Mouse (Mus musculus) limb, embryonic 13.5 days (tissue): ENCODE data around the gene Kcnq2. TPM values are rescaled to one million over a fixed set of nuclear protein-coding genes. Genes with fewer than 3 reads are reported as not detected.

Source experiments
- ATAC-seq: fragments of 200-750 bp; cut with Nextera tagmentation; 2 replicates; pipeline ENCODE4 v1.8.0; 2017; ENCODE audit warnings: low read depth, moderate number of reproducible peaks, moderate TSS enrichment; ENCODE audit not compliant: low FRiP score
- H3K27ac ChIP-seq: fragments of 300-500 bp; sonication (generic); 2 replicates; pipeline ENCODE4 v1.5.1; 2015; ENCODE audit warnings: inconsistent platforms, mild to moderate bottlenecking, moderate library complexity
- H3K27me3 ChIP-seq: fragments of 300-500 bp; sonication (generic); 2 replicates; pipeline ENCODE4 v1.6.1; 2015; ENCODE audit warnings: mild to moderate bottlenecking, inconsistent platforms
- H3K36me3 ChIP-seq: fragments of 300-500 bp; sonication (generic); 2 replicates; pipeline ENCODE4 v1.6.1; 2015; ENCODE audit warnings: inconsistent platforms, mild to moderate bottlenecking, moderate library complexity
- H3K4me1 ChIP-seq: fragments of 300-500 bp; sonication (generic); 2 replicates; pipeline ENCODE4 v1.6.1; 2015; ENCODE audit warnings: inconsistent platforms
- H3K4me2 ChIP-seq: fragments of 300-500 bp; sonication (generic); replicated peaks from 2 replicates; pipeline ENCODE4 v1.6.1; 2015; ENCODE audit warnings: inconsistent platforms, mild to moderate bottlenecking, moderate library complexity
- H3K4me3 ChIP-seq: fragments of 300-500 bp; sonication (generic); 2 replicates; pipeline ENCODE4 v1.5.1; 2015; ENCODE audit warnings: moderate library complexity, mild to moderate bottlenecking, inconsistent platforms
- H3K9ac ChIP-seq: fragments of 300-500 bp; sonication (generic); 2 replicates; pipeline ENCODE4 v1.6.1; 2015; ENCODE audit warnings: mild to moderate bottlenecking, inconsistent platforms
- H3K9me3 ChIP-seq: fragments of 300-500 bp; sonication (generic); 2 replicates; pipeline ENCODE4 v1.6.1; 2016; ENCODE audit warnings: inconsistent platforms
- WGBS: fragments of 180-500 bp; shearing (Covaris S2); methylation state at CpG from one replicate; pipeline ENCODE4 v1.1.7; 2015; 5-methylcytosine and 5-hydroxymethylcytosine counted together
- polyA plus RNA-seq: library from polyadenylated mRNA; unstranded; fragments of >200 nt; fragmentation: Nextera tagmentation; extraction: Ambion mirVana; gene quantifications from 2 replicates; pipeline ENCODE4 v1.2.1, GENCODE M21; 2015

Kcnq2 gene
- polyA plus RNA-seq, 1 experiment from 2014 or later = 0.34 TPM

DNA sequence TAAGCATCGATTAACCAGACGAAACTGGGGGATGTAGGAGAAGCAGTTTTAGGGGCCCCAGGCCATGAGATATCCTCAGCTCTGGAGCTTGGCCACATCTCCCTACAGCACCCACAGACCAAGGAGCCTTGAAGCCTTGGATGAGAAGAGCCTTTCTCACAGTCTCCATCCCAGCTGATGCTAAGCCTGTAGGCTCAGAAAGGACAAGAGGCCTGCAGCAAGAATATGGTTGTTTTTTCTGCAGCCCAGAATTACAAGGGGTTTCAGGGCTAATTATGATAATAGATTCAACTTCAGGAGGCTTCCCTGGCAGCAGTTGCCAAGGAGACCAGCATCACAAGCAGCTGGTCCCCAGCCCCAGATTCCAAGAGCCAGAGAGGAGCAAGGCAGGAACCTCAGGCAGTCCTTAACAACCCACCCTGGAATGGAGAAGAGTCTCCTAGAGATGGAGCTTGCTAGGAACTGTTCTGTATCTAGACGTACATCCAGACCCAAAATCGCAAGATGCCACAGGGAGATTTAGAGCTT, 14.1 kb downstream of the Kcnq2 start:
- Histone ChIP-seq H3K4me2 (no peak overlapping the region), H3K27me3 (peaks cover 21% of the 10 kb centered on the region), H3K27ac (no peak overlapping the region), H3K4me3 (no peak overlapping the region), H3K4me1 (no peaks in the 10 kb centered on the region), H3K9ac (no peak overlapping the region), H3K36me3 (no peaks in the 10 kb centered on the region), H3K9me3 (no peaks in the 10 kb centered on the region)
- ATAC-seq = no peak
- WGBS = 88% methylated on average over 4 of the region's 4 CpGs

DNA sequence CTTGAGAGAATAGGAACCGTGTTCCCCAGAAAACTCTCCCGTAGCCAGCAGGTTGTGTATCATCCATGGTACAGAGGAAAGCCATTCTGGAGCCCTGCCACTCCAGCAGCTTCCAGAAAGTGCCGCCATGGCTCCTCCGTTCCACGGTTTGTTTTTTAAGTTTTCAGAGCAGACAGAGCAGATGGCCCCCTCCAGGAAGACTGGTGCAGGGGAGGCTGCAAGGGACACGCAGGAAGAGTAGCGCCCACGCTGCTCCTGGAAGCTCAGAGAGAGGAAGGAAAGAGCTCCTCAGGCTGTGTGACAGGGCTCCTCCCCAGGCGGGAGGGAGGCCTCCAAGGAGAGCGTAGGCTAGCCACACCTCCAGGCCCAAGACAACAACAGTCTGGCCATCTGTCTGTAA, 15.1 kb downstream of the Kcnq2 start:
- WGBS = 22% methylated on average over 10 of the region's 10 CpGs
- H3K36me3 ChIP-seq = no peaks in the 10 kb centered on the region
- peaks cover 17% of the 10 kb centered on the region for H3K27me3 ChIP-seq
- no peak overlapping the region for H3K9ac ChIP-seq
- no peaks in the 10 kb centered on the region for H3K9me3 ChIP-seq
- no peaks in the 10 kb centered on the region for H3K4me1 ChIP-seq
- H3K4me3 ChIP-seq = no peak overlapping the region
- H3K27ac ChIP-seq = no peak overlapping the region
- H3K4me2 ChIP-seq = no peak overlapping the region
- no peak for ATAC-seq

DNA sequence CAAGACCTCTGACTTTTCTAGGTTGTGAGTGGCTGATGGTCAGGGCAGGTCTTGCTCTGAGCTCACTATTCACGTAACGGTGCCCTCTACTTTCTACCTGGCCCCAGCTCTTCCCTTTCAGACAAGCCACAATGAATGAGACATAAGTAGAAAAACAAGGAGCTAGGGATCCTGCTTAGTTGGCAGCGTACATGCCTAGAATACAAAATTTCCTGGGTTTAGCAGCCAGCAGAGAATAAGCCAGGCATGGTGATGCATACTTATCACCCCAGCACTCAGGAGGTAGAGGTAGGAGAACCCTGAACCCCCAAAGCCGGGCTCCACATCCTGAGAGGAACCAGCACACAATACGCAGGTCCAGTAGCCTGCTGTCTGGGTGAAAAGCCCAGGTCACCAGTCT, 18.7 kb downstream of the Kcnq2 start:
- Histone ChIP-seq H3K27me3 (peaks cover 17% of the 10 kb centered on the region), H3K9ac (no peak overlapping the region), H3K4me3 (no peak overlapping the region), H3K9me3 (no peaks in the 10 kb centered on the region), H3K4me1 (no peaks in the 10 kb centered on the region), H3K27ac (no peak overlapping the region), H3K36me3 (no peaks in the 10 kb centered on the region), H3K4me2 (no peak overlapping the region)
- 89% methylated on average over 5 of the region's 5 CpGs for WGBS
- ATAC-seq = no peak

DNA sequence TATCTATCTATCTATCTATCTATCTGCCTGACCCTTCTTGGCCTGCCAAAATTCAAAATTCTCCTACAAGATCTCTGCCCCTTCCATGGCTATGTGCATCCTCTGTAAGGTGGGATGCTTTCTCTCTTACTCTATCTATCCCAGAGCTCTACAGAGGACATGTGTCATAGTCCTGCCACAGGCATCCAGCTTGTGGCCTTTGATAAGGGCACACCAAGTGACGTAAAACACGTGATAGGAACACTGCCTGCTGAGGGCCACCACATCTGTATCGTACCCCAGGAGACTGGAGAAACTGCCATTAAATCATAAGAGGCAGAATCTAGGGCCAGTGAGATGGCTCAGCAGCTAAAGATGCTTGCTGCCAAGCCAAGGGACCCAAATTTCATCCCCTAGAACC, 19.7 kb downstream of the Kcnq2 start:
- Histone ChIP-seq H3K4me1 (no peaks in the 10 kb centered on the region), H3K36me3 (no peaks in the 10 kb centered on the region), H3K4me2 (no peak overlapping the region), H3K9ac (no peak overlapping the region), H3K27ac (no peak overlapping the region), H3K4me3 (no peak overlapping the region), H3K9me3 (no peaks in the 10 kb centered on the region), H3K27me3 (peaks cover 12% of the 10 kb centered on the region)
- ATAC-seq = no peak
- WGBS = 81% methylated on average over 3 of the region's 3 CpGs

DNA sequence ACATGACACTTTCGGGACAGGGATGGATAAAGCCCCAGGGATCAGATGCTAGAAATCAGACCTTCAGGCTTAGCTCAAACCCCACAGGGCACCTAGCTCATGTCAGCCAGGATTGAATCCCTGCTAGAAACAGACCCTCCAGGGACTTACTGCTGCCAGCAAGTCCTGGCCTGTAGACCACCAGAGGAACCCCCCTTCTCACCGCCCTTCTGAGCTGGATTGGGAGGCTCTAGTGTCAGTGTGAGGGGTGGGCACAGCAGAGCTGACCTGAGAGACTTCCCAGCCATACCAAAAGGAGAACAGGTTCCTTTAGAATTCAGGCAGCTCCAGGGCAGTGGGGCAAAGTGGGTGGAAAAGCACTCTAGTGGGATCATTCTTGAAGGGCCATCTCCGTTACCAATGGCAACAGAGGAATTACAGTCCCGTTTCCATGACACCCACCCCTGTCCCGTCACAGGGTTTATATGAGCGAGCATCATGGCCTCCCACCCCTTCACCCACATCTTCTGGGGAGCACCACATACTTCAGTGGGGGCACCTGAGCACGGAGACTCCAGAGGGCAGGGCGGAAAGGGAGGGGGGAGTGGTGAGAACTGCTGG, 21.2 kb downstream of the Kcnq2 start:
- Histone ChIP-seq H3K4me2 (no peak overlapping the region), H3K4me3 (no peak overlapping the region), H3K27ac (no peak overlapping the region), H3K9me3 (no peaks in the 10 kb centered on the region), H3K36me3 (no peaks in the 10 kb centered on the region), H3K27me3 (peaks cover 8% of the 10 kb centered on the region), H3K9ac (no peak overlapping the region), H3K4me1 (no peaks in the 10 kb centered on the region)
- WGBS = 72% methylated on average over 8 of the region's 8 CpGs
- 0 out of 2 replicates have a peak, but pooled peaks have one; percentile 28 for ATAC-seq

DNA sequence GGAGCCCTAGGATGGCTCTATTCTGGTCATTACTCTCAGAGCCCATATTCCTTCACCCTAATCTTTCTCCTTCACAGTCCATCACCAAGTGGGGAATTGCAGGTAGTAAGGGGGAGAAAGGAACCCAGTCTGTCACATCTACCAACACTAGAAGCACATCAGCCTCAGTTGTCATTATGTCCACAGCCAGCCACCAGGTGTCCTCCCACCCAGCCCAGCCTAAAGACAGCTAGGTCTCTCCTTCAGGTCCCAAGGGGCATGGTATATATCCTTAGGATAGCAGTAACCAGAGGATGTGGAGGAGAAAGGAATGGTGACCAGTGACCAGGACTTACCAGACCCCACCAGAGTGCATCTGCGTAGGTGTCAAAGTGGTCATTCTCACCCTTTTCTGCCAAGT, 23.4 kb downstream of the Kcnq2 start:
- H3K4me1 ChIP-seq = no peaks in the 10 kb centered on the region
- H3K4me3 ChIP-seq = no peak overlapping the region
- H3K9me3 ChIP-seq = no peaks in the 10 kb centered on the region
- WGBS = 96% methylated on average over 1 of the region's 1 CpGs
- no peaks in the 10 kb centered on the region for H3K36me3 ChIP-seq
- no peak overlapping the region for H3K27ac ChIP-seq
- no peak for ATAC-seq
- no peak overlapping the region for H3K4me2 ChIP-seq
- no peak overlapping the region for H3K9ac ChIP-seq
- H3K27me3 ChIP-seq = no peaks in the 10 kb centered on the region; the same call in 1 of the 2 replicates

DNA sequence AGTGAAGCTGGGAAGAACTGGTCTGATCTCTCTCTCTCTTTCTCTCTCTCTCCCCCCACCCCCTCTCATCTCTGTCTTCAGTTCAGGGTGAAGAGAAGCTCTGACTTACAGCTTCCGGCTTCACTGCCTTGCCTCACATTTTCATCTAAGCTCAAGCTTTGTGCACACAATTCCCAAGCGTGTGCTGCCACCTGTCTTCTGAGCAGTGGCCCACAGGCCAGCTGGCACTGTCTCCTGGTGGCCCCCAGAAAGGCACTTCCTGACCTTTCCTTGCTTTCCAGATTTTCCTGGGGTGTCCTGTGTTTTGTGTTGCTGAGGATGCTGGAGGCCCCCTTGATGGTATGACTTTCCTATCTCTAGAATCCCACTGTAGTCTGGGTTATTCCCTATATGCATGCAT, 31.0 kb downstream of the Kcnq2 start:
- H3K36me3 ChIP-seq = no peaks in the 10 kb centered on the region
- 60% methylated on average over 2 of the region's 2 CpGs for WGBS
- no peak overlapping the region for H3K4me3 ChIP-seq
- no peaks in the 10 kb centered on the region for H3K4me1 ChIP-seq
- no peaks in the 10 kb centered on the region for H3K9me3 ChIP-seq
- ATAC-seq = no peak
- H3K4me2 ChIP-seq = no peak overlapping the region
- no peaks in the 10 kb centered on the region for H3K27me3 ChIP-seq
- no peak overlapping the region for H3K9ac ChIP-seq
- no peak overlapping the region for H3K27ac ChIP-seq

DNA sequence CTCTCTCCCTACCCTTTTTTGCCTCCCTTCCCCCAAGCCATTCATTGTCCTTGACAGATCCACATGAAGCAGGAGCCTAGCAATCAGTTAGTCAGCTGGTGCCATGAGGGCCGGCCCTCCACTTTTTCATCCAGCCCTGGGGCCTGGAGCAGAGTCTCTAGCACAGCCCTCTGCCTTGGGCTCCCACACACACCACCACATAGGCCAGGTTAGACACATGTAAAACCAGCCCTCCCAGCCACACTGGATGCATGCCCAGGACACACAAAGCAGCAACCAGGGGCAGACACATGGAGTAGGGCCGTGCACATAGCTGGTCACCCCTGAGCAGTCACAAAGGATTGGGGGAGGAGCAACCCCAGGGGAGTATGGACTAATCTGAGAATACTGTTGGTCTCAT, 32.9 kb downstream of the Kcnq2 start:
- H3K4me2 ChIP-seq = no peak overlapping the region
- no peaks in the 10 kb centered on the region for H3K27me3 ChIP-seq
- no peaks in the 10 kb centered on the region for H3K4me1 ChIP-seq
- no peak overlapping the region for H3K27ac ChIP-seq
- no peak overlapping the region for H3K9ac ChIP-seq
- no peaks in the 10 kb centered on the region for H3K9me3 ChIP-seq
- no peaks in the 10 kb centered on the region for H3K36me3 ChIP-seq
- no peak for ATAC-seq
- 47% methylated on average over 2 of the region's 2 CpGs for WGBS
- H3K4me3 ChIP-seq = no peak overlapping the region

DNA sequence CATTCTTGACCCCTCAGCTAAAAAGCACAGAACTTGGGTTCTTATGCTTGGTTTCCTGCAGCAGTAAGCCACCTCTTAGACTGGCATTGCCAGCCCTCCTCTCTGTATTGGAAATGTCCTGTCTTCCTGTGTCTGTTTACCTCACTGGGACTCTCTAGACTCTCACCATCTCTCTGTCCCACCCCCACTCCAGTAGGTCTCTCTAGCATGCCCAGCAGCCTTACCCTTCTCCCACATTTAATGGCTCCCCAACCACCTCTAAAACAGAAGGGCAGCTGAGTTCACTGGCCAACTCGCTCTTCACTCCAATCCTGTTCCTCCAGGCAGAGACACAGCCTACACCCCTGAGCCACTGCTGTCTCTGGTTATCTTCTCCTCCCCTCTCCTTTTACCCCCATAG, 33.5 kb downstream of the Kcnq2 start:
- no peak overlapping the region for H3K9ac ChIP-seq
- no peaks in the 10 kb centered on the region for H3K4me1 ChIP-seq
- H3K4me3 ChIP-seq = no peak overlapping the region
- ATAC-seq = no peak
- no peak overlapping the region for H3K27ac ChIP-seq
- no peak overlapping the region for H3K4me2 ChIP-seq
- WGBS = 65% methylated on average over 1 of the region's 1 CpGs
- H3K27me3 ChIP-seq = no peaks in the 10 kb centered on the region
- no peaks in the 10 kb centered on the region for H3K9me3 ChIP-seq
- H3K36me3 ChIP-seq = no peaks in the 10 kb centered on the region

DNA sequence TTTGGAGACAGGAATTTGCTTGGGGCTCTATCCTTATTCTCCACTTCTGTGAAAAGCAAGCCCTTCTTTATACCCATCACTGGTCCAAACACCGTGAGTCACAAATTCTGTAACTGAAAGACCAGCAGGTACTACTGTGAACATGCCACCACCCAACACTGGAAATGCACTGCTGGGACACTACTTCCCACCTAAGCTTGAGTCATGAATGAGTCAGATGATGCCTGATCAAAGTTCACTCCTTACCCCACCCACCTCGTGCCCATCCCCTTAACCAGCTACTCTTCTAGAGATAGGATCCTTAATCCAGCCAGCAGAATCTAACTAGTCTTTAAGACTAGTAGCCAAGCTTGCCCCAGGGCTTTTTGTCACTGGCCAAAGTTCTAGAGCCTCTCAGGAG, 35.0 kb downstream of the Kcnq2 start:
- Histone ChIP-seq H3K4me1 (no peaks in the 10 kb centered on the region), H3K27me3 (peaks cover 4% of the 10 kb centered on the region; the same call in 1 of the 2 replicates), H3K9ac (no peak overlapping the region), H3K4me2 (no peak overlapping the region), H3K4me3 (no peak overlapping the region), H3K27ac (no peak overlapping the region), H3K36me3 (no peaks in the 10 kb centered on the region), H3K9me3 (no peaks in the 10 kb centered on the region)
- WGBS = 88% methylated on average over 2 of the region's 2 CpGs
- no peak for ATAC-seq

DNA sequence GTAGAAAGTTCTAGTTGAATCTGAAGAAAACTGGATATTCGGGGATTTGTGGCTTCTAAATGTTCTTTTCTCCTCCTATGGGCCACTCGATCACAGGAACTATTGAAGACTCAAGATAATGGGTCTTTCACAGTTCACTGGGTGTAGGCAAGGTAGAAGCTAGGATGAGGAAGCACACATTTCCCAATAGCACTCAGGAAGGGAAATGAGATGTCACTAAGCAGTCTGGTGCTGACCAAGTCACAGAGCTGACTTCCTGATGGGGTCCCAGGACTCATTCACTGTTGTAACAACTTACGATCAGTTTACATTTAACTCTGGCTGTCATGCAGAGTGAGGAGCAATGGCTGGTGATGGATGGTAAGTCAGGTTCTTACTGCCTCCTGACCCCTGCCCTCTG, 45.0 kb downstream of the Kcnq2 start:
- Histone ChIP-seq H3K36me3 (no peaks in the 10 kb centered on the region), H3K27ac (no peak overlapping the region), H3K9ac (no peak overlapping the region), H3K4me1 (no peaks in the 10 kb centered on the region), H3K4me3 (no peak overlapping the region), H3K9me3 (no peaks in the 10 kb centered on the region), H3K4me2 (no peak overlapping the region), H3K27me3 (no peaks in the 10 kb centered on the region)
- no peak for ATAC-seq
- WGBS = 84% methylated on average over 3 of the region's 3 CpGs

DNA sequence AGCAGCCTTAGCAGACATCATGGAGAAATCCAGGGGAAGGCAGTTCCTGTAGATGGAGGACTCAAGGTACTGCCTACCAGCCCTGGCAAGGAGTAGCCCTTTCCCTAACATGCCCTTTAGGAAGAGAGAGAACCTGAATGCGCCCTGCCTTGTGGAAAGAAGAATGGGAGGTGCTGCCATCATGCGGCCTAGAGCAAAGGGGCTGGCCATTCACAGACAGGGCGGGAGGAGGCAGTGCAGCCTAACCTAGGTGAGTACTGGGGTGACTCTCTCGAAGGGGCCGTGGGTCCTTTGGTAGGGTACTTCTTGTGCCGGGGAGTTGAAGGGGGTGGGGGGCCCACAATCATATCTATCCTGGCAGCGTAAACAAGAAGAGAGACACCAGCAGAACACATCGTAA, 50.1 kb downstream of the Kcnq2 start:
- 64% methylated on average over 8 of the region's 8 CpGs for WGBS
- Histone ChIP-seq H3K9ac (no peak overlapping the region), H3K4me3 (no peak overlapping the region), H3K4me2 (no peak overlapping the region), H3K36me3 (no peaks in the 10 kb centered on the region), H3K27me3 (no peaks in the 10 kb centered on the region), H3K4me1 (no peaks in the 10 kb centered on the region), H3K9me3 (no peaks in the 10 kb centered on the region), H3K27ac (no peak overlapping the region)
- ATAC-seq = no peak

DNA sequence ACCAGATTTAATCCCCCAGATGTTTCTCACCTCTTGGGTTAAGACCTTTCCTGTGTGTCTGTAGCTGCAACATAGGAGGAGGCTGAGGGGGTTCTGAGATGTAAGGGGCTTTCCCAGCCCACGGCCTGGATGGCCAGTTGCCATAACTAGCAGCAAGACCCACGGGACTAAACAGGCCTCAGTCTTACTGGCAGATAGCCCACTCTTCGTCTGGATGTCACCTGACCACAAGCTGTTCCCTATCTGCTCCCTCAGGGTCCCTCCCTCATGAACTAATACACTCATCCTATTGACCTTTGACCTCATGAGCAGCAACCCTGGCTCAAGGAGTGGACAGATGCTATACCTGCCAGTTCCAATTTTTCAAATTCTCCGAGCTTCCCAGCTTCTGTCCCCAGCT, 51.2 kb downstream of the Kcnq2 start:
- H3K27me3 ChIP-seq = no peaks in the 10 kb centered on the region
- H3K4me3 ChIP-seq = no peak overlapping the region
- no peak overlapping the region for H3K27ac ChIP-seq
- no peak overlapping the region for H3K4me2 ChIP-seq
- no peak overlapping the region for H3K9ac ChIP-seq
- no peaks in the 10 kb centered on the region for H3K36me3 ChIP-seq
- no peak for ATAC-seq
- no peaks in the 10 kb centered on the region for H3K9me3 ChIP-seq
- WGBS = 49% methylated on average over 4 of the region's 4 CpGs
- no peaks in the 10 kb centered on the region for H3K4me1 ChIP-seq
